Mouse (Mus musculus) embryonic facial prominence, embryonic 15.5 days (tissue): ENCODE data around the gene Omd. TPM values are rescaled to one million over a fixed set of nuclear protein-coding genes. Genes with fewer than 3 reads are reported as not detected.
A peak's percentile ranks its signal among the peaks of the same experiment; 100 is the strongest.
"Not testable (repeated sequence)": the region's sequence is repeated elsewhere in the genome, so short reads cannot be mapped to it uniquely, and the experiment has no call there.

Experiments used
- ATAC-seq: fragments of 200-750 bp; cut with Nextera tagmentation; 2 replicates; pipeline ENCODE4 v1.8.0; 2017; ENCODE audit warnings: low read depth, moderate TSS enrichment; ENCODE audit not compliant: insufficient number of reproducible peaks, low FRiP score, low TSS enrichment
- H3K27ac ChIP-seq: fragments of 300-500 bp; sonication (generic); replicated peaks from 2 replicates; pipeline ENCODE4 v1.5.1; 2015; ENCODE audit warnings: mild to moderate bottlenecking, inconsistent platforms
- H3K27me3 ChIP-seq: fragments of 300-500 bp; sonication (generic); 2 replicates; pipeline ENCODE4 v1.6.1; 2015; ENCODE audit warnings: inconsistent platforms
- H3K36me3 ChIP-seq: fragments of 300-500 bp; sonication (generic); 2 replicates; pipeline ENCODE4 v1.6.1; 2015; ENCODE audit warnings: mild to moderate bottlenecking, inconsistent platforms
- H3K4me1 ChIP-seq: fragments of 300-500 bp; sonication (generic); 2 replicates; pipeline ENCODE4 v1.6.1; 2015; ENCODE audit warnings: inconsistent platforms
- H3K4me2 ChIP-seq: fragments of 300-500 bp; sonication (generic); replicated peaks from 2 replicates; pipeline ENCODE4 v1.6.1; 2015; ENCODE audit warnings: mild to moderate bottlenecking, inconsistent platforms
- H3K4me3 ChIP-seq: fragments of 300-500 bp; sonication (generic); replicated peaks from 2 replicates; pipeline ENCODE4 v1.5.1; 2015; ENCODE audit warnings: mild to moderate bottlenecking, inconsistent platforms
- H3K9ac ChIP-seq: fragments of 300-500 bp; sonication (generic); 2 replicates; pipeline ENCODE4 v1.6.1; 2015; ENCODE audit warnings: inconsistent platforms
- H3K9me3 ChIP-seq: fragments of 300-500 bp; sonication (generic); replicated peaks from 2 replicates; pipeline ENCODE4 v1.6.1; 2016; ENCODE audit warnings: inconsistent platforms
- WGBS: fragments of 180-500 bp; shearing (Covaris S2); methylation state at CpG from one replicate; pipeline ENCODE4 v1.1.7; 2015; 5-methylcytosine and 5-hydroxymethylcytosine counted together
- polyA plus RNA-seq: library from polyadenylated mRNA; unstranded; fragments of >200 nt; fragmentation: Nextera tagmentation; extraction: Ambion mirVana; gene quantifications from 2 replicates; pipeline ENCODE4 v1.2.1, GENCODE M21; 2015

The Omd gene
- polyA plus RNA-seq, 1 experiment from 2014 or later, result 38.6 TPM

GRCm38 (mm10) chr13:49559185-49559584, 23.1 kb upstream of the Omd start:
- Histone ChIP-seq H3K9ac (no peak overlapping the region), H3K36me3 (no peaks in the 10 kb centered on the region; the same call in 1 of the 2 replicates), H3K4me1 (no peaks in the 10 kb centered on the region), H3K4me2 (no peak overlapping the region), H3K4me3 (no peak overlapping the region), H3K27me3 (no peaks in the 10 kb centered on the region), H3K9me3 (no peaks in the 10 kb centered on the region), H3K27ac (no peak overlapping the region)
- ATAC-seq, result no peak
- WGBS, result 32% methylated on average over 2 of the region's 2 CpGs

- no peaks in the 10 kb centered on the region for H3K9me3 ChIP-seq
- no peaks in the 10 kb centered on the region for H3K27me3 ChIP-seq
- no peaks in the 10 kb centered on the region for H3K4me1 ChIP-seq
- no peak for ATAC-seq
- H3K9ac ChIP-seq, result no peak overlapping the region
- H3K4me2 ChIP-seq, result no peak overlapping the region
- WGBS, result 53% methylated on average over 2 of the region's 2 CpGs
- no peaks in the 10 kb centered on the region; the same call in 1 of the 2 replicates for H3K36me3 ChIP-seq
- no peak overlapping the region for H3K4me3 ChIP-seq
- no peak overlapping the region for H3K27ac ChIP-seq
These were observed 21.4 kb upstream of the Omd start for GRCm38 (mm10) chr13:49560886-49561285.

- H3K4me3 ChIP-seq, result no peak overlapping the region
- no peak overlapping the region for H3K27ac ChIP-seq
- 86% methylated on average over 1 of the region's 1 CpGs for WGBS
- no peak overlapping the region for H3K9ac ChIP-seq
- no peaks in the 10 kb centered on the region for H3K27me3 ChIP-seq
- ATAC-seq, result no peak
- H3K4me2 ChIP-seq, result no peak overlapping the region
- H3K9me3 ChIP-seq, result no peaks in the 10 kb centered on the region
- no peaks in the 10 kb centered on the region for H3K4me1 ChIP-seq
- no peaks in the 10 kb centered on the region; the same call in 1 of the 2 replicates for H3K36me3 ChIP-seq
These were observed 17.9 kb upstream of the Omd start for GRCm38 (mm10) chr13:49564347-49564746.

- ATAC-seq, result no peak
- WGBS, result 72% methylated on average over 3 of the region's 3 CpGs
These were observed 11.9 kb upstream of the Omd start for GRCm38 (mm10) chr13:49570371-49570770.

GRCm38 (mm10) chr13:49571418-49571817, 10.8 kb upstream of the Omd start:
- Histone ChIP-seq H3K27ac (no peak overlapping the region), H3K9ac (no peak overlapping the region), H3K4me2 (no peak overlapping the region), H3K9me3 (no peaks in the 10 kb centered on the region), H3K36me3 (no peaks in the 10 kb centered on the region), H3K27me3 (no peaks in the 10 kb centered on the region), H3K4me3 (no peak overlapping the region), H3K4me1 (no peaks in the 10 kb centered on the region)
- ATAC-seq, result no peak
- WGBS, result 80% methylated on average over 2 of the region's 2 CpGs

More at GRCm38 (mm10) chr13:49570371-49570770, 11.9 kb upstream of the Omd start:
- H3K27ac ChIP-seq, result no peak overlapping the region
- no peak overlapping the region for H3K4me3 ChIP-seq
- no peaks in the 10 kb centered on the region for H3K36me3 ChIP-seq
- no peak overlapping the region for H3K9ac ChIP-seq
- H3K4me1 ChIP-seq, result no peaks in the 10 kb centered on the region
- H3K9me3 ChIP-seq, result no peaks in the 10 kb centered on the region
- no peaks in the 10 kb centered on the region for H3K27me3 ChIP-seq
- no peak overlapping the region for H3K4me2 ChIP-seq

- Histone ChIP-seq H3K4me1 (peaks cover 14% of the 10 kb centered on the region), H3K4me3 (no peak overlapping the region), H3K9me3 (no peaks in the 10 kb centered on the region), H3K9ac (no peak overlapping the region), H3K4me2 (peak overlapping the region; percentile 16; the same call in 1 of the 2 replicates), H3K27me3 (no peaks in the 10 kb centered on the region), H3K36me3 (no peaks in the 10 kb centered on the region), H3K27ac (peak overlapping the region; percentile 76)
- ATAC-seq, result no peak
These were observed 1.6 kb downstream of the Omd start for GRCm38 (mm10) chr13:49583859-49584258.

- H3K27me3 ChIP-seq, result no peaks in the 10 kb centered on the region
- 37% methylated on average over 8 of the region's 8 CpGs for WGBS
- no peaks in the 10 kb centered on the region for H3K9me3 ChIP-seq
- H3K4me2 ChIP-seq, result peak overlapping the region; percentile 16; the same call in 1 of the 2 replicates
- H3K4me1 ChIP-seq, result peaks cover 14% of the 10 kb centered on the region
- H3K27ac ChIP-seq, result peak overlapping the region; percentile 76
- no peak for ATAC-seq
- no peak overlapping the region for H3K4me3 ChIP-seq
- no peak overlapping the region for H3K9ac ChIP-seq
- no peaks in the 10 kb centered on the region for H3K36me3 ChIP-seq
These were observed 2.2 kb downstream of the Omd start for GRCm38 (mm10) chr13:49584307-49585005.

- no peaks in the 10 kb centered on the region for H3K9me3 ChIP-seq
- no peak overlapping the region for H3K4me2 ChIP-seq
- H3K9ac ChIP-seq, result no peak overlapping the region
- no peak overlapping the region for H3K4me3 ChIP-seq
- H3K36me3 ChIP-seq, result no peaks in the 10 kb centered on the region
- 90% methylated on average over 6 of the region's 6 CpGs for WGBS
- no peak overlapping the region for H3K27ac ChIP-seq
- H3K27me3 ChIP-seq, result no peaks in the 10 kb centered on the region
- no peak for ATAC-seq
- H3K4me1 ChIP-seq, result peaks cover 13% of the 10 kb centered on the region
These were observed 3.8 kb downstream of the Omd start for GRCm38 (mm10) chr13:49586062-49586461.

- not testable (repeated sequence) for H3K9me3 ChIP-seq, H3K4me3 ChIP-seq, H3K36me3 ChIP-seq, H3K27ac ChIP-seq, H3K4me2 ChIP-seq, H3K4me1 ChIP-seq, H3K27me3 ChIP-seq, ATAC-seq, H3K9ac ChIP-seq
- 62% methylated on average over 2 of the region's 2 CpGs for WGBS
These were observed 20.3 kb downstream of the Omd start for GRCm38 (mm10) chr13:49602541-49602940.

GRCm38 (mm10) chr13:49603603-49604002, 21.3 kb downstream of the Omd start:
- Histone ChIP-seq H3K36me3 (no peaks in the 10 kb centered on the region), H3K4me1 (no peaks in the 10 kb centered on the region), H3K9ac (no peak overlapping the region), H3K4me2 (no peak overlapping the region), H3K9me3 (no peaks in the 10 kb centered on the region), H3K27me3 (no peaks in the 10 kb centered on the region), H3K4me3 (no peak overlapping the region), H3K27ac (peak overlapping the region; percentile 58; the same call in 1 of the 2 replicates)
- no peak for ATAC-seq

- Histone ChIP-seq H3K4me3 (peak within 1 kb of the TSS; percentile 36), H3K9me3 (no peaks in the 10 kb centered on the region), H3K27me3 (no peaks in the 10 kb centered on the region), H3K4me2 (0 out of 2 replicates have a peak within 1 kb of the TSS, but pooled peaks have one; percentile 8), H3K9ac (no peak within 1 kb of the TSS), H3K27ac (peak within 1 kb of the TSS; percentile 65), H3K36me3 (no peaks in the 10 kb centered on the region), H3K4me1 (no peaks in the 10 kb centered on the region)
- no peak; the same call in 1 of the 2 replicates for ATAC-seq
- WGBS, result 23% methylated on average over 4 of the region's 4 CpGs
These were observed 25.5 kb downstream of the Omd start, which contains the start of gene Ogn for GRCm38 (mm10) chr13:49607714-49608113. Ogn (plus strand) TSS chr13:49608046.
